Mouse (Mus musculus) frontal cortex, postnatal 36 days (tissue): ENCODE data around the gene Rpp25.

Experiments used
- DNase-seq, 2 experiments: peaks; one replicate each; pipeline ENCODE4 v3.0.0; 2022; ENCODE audit warnings: low spot score in 2 of 2

Gene Rpp25

GRCm38 (mm10) chr9:57503622-57504380 lies at the start of gene Rpp25:
Gene Rpp25, plus strand, starts transcription at chr9:57504026.
- peak in 1 of 2 experiments; percentile 58 for DNase-seq

GRCm38 (mm10) chr9:57459707-57460106 lies 44.1 kb upstream of the Rpp25 start:
- DNase-seq: no peak

GRCm38 (mm10) chr9:57462866-57463265 lies 41.0 kb upstream of the Rpp25 start:
- DNase-seq: no peak

GRCm38 (mm10) chr9:57466101-57466500 lies 37.7 kb upstream of the Rpp25 start:
- no peak for DNase-seq

GRCm38 (mm10) chr9:57467271-57467771 lies 36.5 kb upstream of the Rpp25 start:
- peak; percentile 51 to 55 for DNase-seq

GRCm38 (mm10) chr9:57467896-57468549 lies 35.8 kb upstream of the Rpp25 start, which contains the start of gene Scamp5:
Gene Scamp5, minus strand, starts transcription at chr9:57468060.
- DNase-seq: peak; percentile 82 to 93

- peak; percentile 34 to 42 for DNase-seq
Measured at GRCm38 (mm10) chr9:57468914-57469313, 34.9 kb upstream of the Rpp25 start.

- DNase-seq: peak; percentile 85 to 90
Measured at GRCm38 (mm10) chr9:57485774-57486173, 18.1 kb upstream of the Rpp25 start.

- no peak for DNase-seq
Measured at GRCm38 (mm10) chr9:57487807-57488206, 16.0 kb upstream of the Rpp25 start.

GRCm38 (mm10) chr9:57493532-57493931 lies 10.3 kb upstream of the Rpp25 start:
- DNase-seq: no peak

- no peak for DNase-seq
Measured at GRCm38 (mm10) chr9:57494970-57495369, 8.9 kb upstream of the Rpp25 start.

GRCm38 (mm10) chr9:57497236-57497635 lies 6.6 kb upstream of the Rpp25 start:
- no peak for DNase-seq

- no peak for DNase-seq
Measured at GRCm38 (mm10) chr9:57498536-57498935, 5.3 kb upstream of the Rpp25 start.

GRCm38 (mm10) chr9:57501452-57501851 lies 2.4 kb upstream of the Rpp25 start:
- peak in 1 of 2 experiments; percentile 62 for DNase-seq

GRCm38 (mm10) chr9:57501861-57502260 lies 2.0 kb upstream of the Rpp25 start:
- peak; percentile 44 to 58 for DNase-seq

GRCm38 (mm10) chr9:57502911-57503621 lies 760 bp upstream of the Rpp25 start:
- DNase-seq: peak in 1 of 2 experiments; percentile 39

GRCm38 (mm10) chr9:57504381-57504700 lies 515 bp downstream of the Rpp25 start:
- DNase-seq: peak in 1 of 2 experiments; percentile 67

- no peak for DNase-seq
Measured at GRCm38 (mm10) chr9:57504891-57505290, 1.1 kb downstream of the Rpp25 start.

- peak; percentile 59 to 63 for DNase-seq
Measured at GRCm38 (mm10) chr9:57505700-57506099, 1.9 kb downstream of the Rpp25 start.

- no peak for DNase-seq
Measured at GRCm38 (mm10) chr9:57510577-57510976, 6.8 kb downstream of the Rpp25 start.

GRCm38 (mm10) chr9:57517113-57517512 lies 13.3 kb downstream of the Rpp25 start:
- DNase-seq: peak; percentile 60 to 74

- DNase-seq: no peak
Measured at GRCm38 (mm10) chr9:57520375-57521055, 16.7 kb downstream of the Rpp25 start.
